Mouse (Mus musculus): ENCODE data around the gene Dhps. TPM values are rescaled to one million over a fixed set of nuclear protein-coding genes. Genes with fewer than 3 reads are reported as not detected.

Dhps gene
- polyA plus RNA-seq, 1 experiment, result 71.6 TPM

- no peak overlapping the region for H3K4me3 ChIP-seq (replicated peaks; ENCODE audit: insufficient read depth, low read depth, low read length)
- H3K4me1 ChIP-seq (ENCODE audit: control insufficient read depth, insufficient read depth, low read length), result 0 out of 2 replicates have a peak, but pooled peaks cover 6% of the 10 kb centered on the region
- no peak overlapping the region for H3K27ac ChIP-seq (ENCODE audit: insufficient read depth, low read length)
- DNase-seq, result no peak
- H3K27me3 ChIP-seq (ENCODE audit: control insufficient read depth, insufficient read depth, low read length), result no peaks in the 10 kb centered on the region
- 97% methylated on average over 2 of the region's 2 CpGs for WGBS
- TF ChIP-seq POLR2A (IDR thresholded peaks at IDR 0.05; ENCODE audit: borderline replicate concordance, insufficient read depth, low read length), result no peak
- no peak for TF ChIP-seq CTCF (IDR thresholded peaks at IDR 0.05; ENCODE audit: borderline replicate concordance, insufficient read depth, low read depth, low read length)
These were observed 4.4 kb upstream of the Dhps start for GRCm38 (mm10) chr8:85067155-85067554.

GRCm38 (mm10) chr8:85067982-85068381 is 3.6 kb upstream of the Dhps start, which contains the start of gene Gm5741:
Gm5741 (minus strand) TSS chr8:85067982.
- H3K4me1 ChIP-seq (ENCODE audit: control insufficient read depth, insufficient read depth, low read length), result peaks cover 8% of the 10 kb centered on the region; the same call in 1 of the 2 replicates

GRCm38 (mm10) chr8:85071041-85071440 is 516 bp upstream of the Dhps start:
- WGBS, result 81% methylated on average over 5 of the region's 5 CpGs
- Histone ChIP-seq H3K27ac (ENCODE audit: insufficient read depth, low read length) (peak overlapping the region; percentile 14; the same call in 1 of the 2 replicates), H3K4me1 (ENCODE audit: control insufficient read depth, insufficient read depth, low read length) (peaks cover 14% of the 10 kb centered on the region), H3K27me3 (ENCODE audit: control insufficient read depth, insufficient read depth, low read length) (no peaks in the 10 kb centered on the region), H3K4me3 (replicated peaks; ENCODE audit: insufficient read depth, low read depth, low read length) (no peak overlapping the region)
- DNase-seq, result no peak
- no peak for TF ChIP-seq POLR2A (IDR thresholded peaks at IDR 0.05; ENCODE audit: borderline replicate concordance, insufficient read depth, low read length)
- TF ChIP-seq CTCF (IDR thresholded peaks at IDR 0.05; ENCODE audit: borderline replicate concordance, insufficient read depth, low read depth, low read length), result no peak

More at GRCm38 (mm10) chr8:85067982-85068381, 3.6 kb upstream of the Dhps start, which contains the start of gene Gm5741:
- Histone ChIP-seq H3K4me3 (replicated peaks; ENCODE audit: insufficient read depth, low read depth, low read length) (no peak within 1 kb of the TSS), H3K27me3 (ENCODE audit: control insufficient read depth, insufficient read depth, low read length) (no peaks in the 10 kb centered on the region), H3K27ac (ENCODE audit: insufficient read depth, low read length) (no peak within 1 kb of the TSS)
- TF ChIP-seq POLR2A (IDR thresholded peaks at IDR 0.05; ENCODE audit: borderline replicate concordance, insufficient read depth, low read length) (no peak), CTCF (IDR thresholded peaks at IDR 0.05; ENCODE audit: borderline replicate concordance, insufficient read depth, low read depth, low read length) (no peak)
- no peak for DNase-seq

GRCm38 (mm10) chr8:85072364-85072929 is 890 bp downstream of the Dhps start:
- Histone ChIP-seq H3K4me3 (replicated peaks; ENCODE audit: insufficient read depth, low read depth, low read length) (peak overlapping the region; percentile 67), H3K27me3 (ENCODE audit: control insufficient read depth, insufficient read depth, low read length) (no peaks in the 10 kb centered on the region), H3K27ac (ENCODE audit: insufficient read depth, low read length) (no peak overlapping the region), H3K4me1 (ENCODE audit: control insufficient read depth, insufficient read depth, low read length) (peaks cover 14% of the 10 kb centered on the region)
- DNase-seq, result no peak
- TF ChIP-seq POLR2A (IDR thresholded peaks at IDR 0.05; ENCODE audit: borderline replicate concordance, insufficient read depth, low read length), result no peak
- no peak for TF ChIP-seq CTCF (IDR thresholded peaks at IDR 0.05; ENCODE audit: borderline replicate concordance, insufficient read depth, low read depth, low read length)
- 27% methylated on average over 9 of the region's 9 CpGs for WGBS

- no peaks in the 10 kb centered on the region for H3K27me3 ChIP-seq (ENCODE audit: control insufficient read depth, insufficient read depth, low read length)
- H3K27ac ChIP-seq (ENCODE audit: insufficient read depth, low read length), result no peak overlapping the region
- TF ChIP-seq CTCF (IDR thresholded peaks at IDR 0.05; ENCODE audit: borderline replicate concordance, insufficient read depth, low read depth, low read length), result no peak
- no peak for TF ChIP-seq POLR2A (IDR thresholded peaks at IDR 0.05; ENCODE audit: borderline replicate concordance, insufficient read depth, low read length)
- H3K4me1 ChIP-seq (ENCODE audit: control insufficient read depth, insufficient read depth, low read length), result peaks cover 11% of the 10 kb centered on the region
- no peak for DNase-seq
- H3K4me3 ChIP-seq (replicated peaks; ENCODE audit: insufficient read depth, low read depth, low read length), result no peak overlapping the region
- WGBS, result 82% methylated on average over 15 of the region's 15 CpGs
These were observed 1.6 kb downstream of the Dhps start for GRCm38 (mm10) chr8:85073041-85073612.

GRCm38 (mm10) chr8:85074167-85074566 is 2.6 kb downstream of the Dhps start:
- TF ChIP-seq CTCF (IDR thresholded peaks at IDR 0.05; ENCODE audit: borderline replicate concordance, insufficient read depth, low read depth, low read length) (no peak), POLR2A (IDR thresholded peaks at IDR 0.05; ENCODE audit: borderline replicate concordance, insufficient read depth, low read length) (no peak)
- no peak for DNase-seq
- Histone ChIP-seq H3K27me3 (ENCODE audit: control insufficient read depth, insufficient read depth, low read length) (no peaks in the 10 kb centered on the region), H3K27ac (ENCODE audit: insufficient read depth, low read length) (no peak overlapping the region), H3K4me1 (ENCODE audit: control insufficient read depth, insufficient read depth, low read length) (peaks cover 8% of the 10 kb centered on the region), H3K4me3 (replicated peaks; ENCODE audit: insufficient read depth, low read depth, low read length) (no peak overlapping the region)
- 82% methylated on average over 10 of the region's 10 CpGs for WGBS

- Histone ChIP-seq H3K4me3 (replicated peaks; ENCODE audit: insufficient read depth, low read depth, low read length) (no peak overlapping the region), H3K27ac (ENCODE audit: insufficient read depth, low read length) (no peak overlapping the region), H3K27me3 (ENCODE audit: control insufficient read depth, insufficient read depth, low read length) (no peaks in the 10 kb centered on the region), H3K4me1 (ENCODE audit: control insufficient read depth, insufficient read depth, low read length) (peaks cover 11% of the 10 kb centered on the region)
- TF ChIP-seq POLR2A (IDR thresholded peaks at IDR 0.05; ENCODE audit: borderline replicate concordance, insufficient read depth, low read length) (no peak), CTCF (IDR thresholded peaks at IDR 0.05; ENCODE audit: borderline replicate concordance, insufficient read depth, low read depth, low read length) (no peak)
- DNase-seq, result no peak
- 91% methylated on average over 10 of the region's 10 CpGs for WGBS
These were observed 3.1 kb downstream of the Dhps start for GRCm38 (mm10) chr8:85074617-85075016.

GRCm38 (mm10) chr8:85076001-85076400 is 4.4 kb downstream of the Dhps start:
- no peak overlapping the region for H3K4me3 ChIP-seq (replicated peaks; ENCODE audit: insufficient read depth, low read depth, low read length)
- 77% methylated on average over 9 of the region's 9 CpGs for WGBS
- H3K27ac ChIP-seq (ENCODE audit: insufficient read depth, low read length), result no peak overlapping the region
- TF ChIP-seq POLR2A (IDR thresholded peaks at IDR 0.05; ENCODE audit: borderline replicate concordance, insufficient read depth, low read length) (no peak), CTCF (IDR thresholded peaks at IDR 0.05; ENCODE audit: borderline replicate concordance, insufficient read depth, low read depth, low read length) (peak; percentile 64)
- H3K27me3 ChIP-seq (ENCODE audit: control insufficient read depth, insufficient read depth, low read length), result no peaks in the 10 kb centered on the region
- H3K4me1 ChIP-seq (ENCODE audit: control insufficient read depth, insufficient read depth, low read length), result peaks cover 15% of the 10 kb centered on the region
- DNase-seq, result peak in 1 of 2 experiments; percentile 56

Measured in cerebellum, adult 2 months (tissue).